Mouse (Mus musculus) heart, postnatal 0 days (tissue): ENCODE data around the gene Mrpl54.

Experiments
- CTCF ChIP-seq: IDR thresholded peaks from 2 replicates; pipeline ENCODE4 v1.5.1; 2016; ENCODE audit warnings: antibody characterized with exemption, control low read depth, low read depth
- EP300 ChIP-seq: IDR thresholded peaks from 2 replicates; pipeline ENCODE4 v1.6.1; 2016; ENCODE audit warnings: antibody characterized with exemption, low read depth

- TF ChIP-seq EP300: no peak
- TF ChIP-seq CTCF: no peak
Observed at GRCm38 (mm10) chr10:81297845-81298244, 31.1 kb upstream of the Mrpl54 start.
